Mouse (Mus musculus): Measurements from ENCODE around the gene Nlrp4e. TPM values are rescaled to one million over a fixed set of nuclear protein-coding genes. Genes with fewer than 3 reads are reported as not detected.
"Not testable (repeated sequence)": the region's sequence is repeated elsewhere in the genome, so short reads cannot be mapped to it uniquely, and the experiment has no call there.

The Nlrp4e gene
- not detected in 2 replicates for polyA plus RNA-seq (2012; rRNA removed)

GRCm38 (mm10) chr7:23300892-23301291 is at the start of gene Nlrp4e:
Nlrp4e (plus strand) TSS chr7:23301192.
- H3K27ac ChIP-seq (ENCODE audit: insufficient read depth, low read length); H3K4me3 ChIP-seq (ENCODE audit: insufficient read depth, low read length); H3K4me1 ChIP-seq (ENCODE audit: control insufficient read depth, insufficient read depth, low read length): not testable (repeated sequence)

- H3K4me3 ChIP-seq (ENCODE audit: insufficient read depth, low read length); H3K27ac ChIP-seq (ENCODE audit: insufficient read depth, low read length); H3K4me1 ChIP-seq (ENCODE audit: control insufficient read depth, insufficient read depth, low read length): not testable (repeated sequence)
Observed at GRCm38 (mm10) chr7:23251582-23251981, 49.4 kb upstream of the Nlrp4e start, which contains the start of gene Vmn1r166. Vmn1r166 (minus strand) TSS chr7:23251682.

GRCm38 (mm10) chr7:23278800-23279199 is 22.2 kb upstream of the Nlrp4e start, which contains the start of gene Gm6902:
Gm6902 (minus strand) TSS chr7:23278900.
- H3K4me1 ChIP-seq (ENCODE audit: control insufficient read depth, insufficient read depth, low read length); H3K27ac ChIP-seq (ENCODE audit: insufficient read depth, low read length); H3K4me3 ChIP-seq (ENCODE audit: insufficient read depth, low read length): not testable (repeated sequence)

- H3K27ac ChIP-seq (ENCODE audit: insufficient read depth, low read length); H3K4me3 ChIP-seq (ENCODE audit: insufficient read depth, low read length); H3K4me1 ChIP-seq (ENCODE audit: control insufficient read depth, insufficient read depth, low read length): not testable (repeated sequence)
Observed at GRCm38 (mm10) chr7:23358311-23358710, 57.3 kb downstream of the Nlrp4e start.

GRCm38 (mm10) chr7:23385589-23385988 is 84.6 kb downstream of the Nlrp4e start, which contains the start of gene Nlrp5:
Nlrp5 (plus strand) TSS chr7:23385889.
- Histone ChIP-seq H3K4me1 (ENCODE audit: control insufficient read depth, insufficient read depth, low read length) (no peaks in the 10 kb centered on the region), H3K4me3 (ENCODE audit: insufficient read depth, low read length) (no peak within 1 kb of the TSS), H3K27ac (ENCODE audit: insufficient read depth, low read length) (no peak within 1 kb of the TSS)
- TF ChIP-seq CTCF (IDR thresholded peaks at IDR 0.05; ENCODE audit: extremely low read depth, insufficient read depth, low read length) (no peak), POLR2A (IDR thresholded peaks at IDR 0.05; ENCODE audit: extremely low read depth, insufficient read depth, low read length) (no peak)

Other genes starting within 250 kb of the Nlrp4e start
- gene Vmn1r163, start 245.7 kb upstream of the Nlrp4e start, polyA plus RNA-seq (2012; rRNA removed): not detected in 2 replicates
- gene Gm8720, start 233.7 kb upstream of the Nlrp4e start, polyA plus RNA-seq (2012; rRNA removed): not detected in 2 replicates
- not detected in 2 replicates for gene Gm10662, start 156.7 kb upstream of the Nlrp4e start, polyA plus RNA-seq (2012; rRNA removed)
- not detected in 2 replicates for gene Vmn1r165, start 83.9 kb upstream of the Nlrp4e start, polyA plus RNA-seq (2012; rRNA removed)
- gene Vmn1r166, start 49.5 kb upstream of the Nlrp4e start, polyA plus RNA-seq (2012; rRNA removed): not detected in 2 replicates
- not detected in 2 replicates for gene Gm6902, start 22.3 kb upstream of the Nlrp4e start, polyA plus RNA-seq (2012; rRNA removed)
- gene Nlrp5, start 84.7 kb downstream of the Nlrp4e start, polyA plus RNA-seq (2012; rRNA removed): not detected in 2 replicates
- not detected in 2 replicates for gene Vmn1r167, start 206.0 kb downstream of the Nlrp4e start, polyA plus RNA-seq (2012; rRNA removed)
- gene Vmn1r168, start 238.5 kb downstream of the Nlrp4e start, polyA plus RNA-seq (2012; rRNA removed): not detected in 2 replicates

Data from cortical plate, adult 2 months (tissue).